Mouse (Mus musculus) monocyte, adult 2 months (primary cell): ENCODE data around the gene Pak4.
A peak's percentile ranks its signal among the peaks of the same experiment; 100 is the strongest.
"Not testable (repeated sequence)": the region's sequence is repeated elsewhere in the genome, so short reads cannot be mapped to it uniquely, and the experiment has no call there.

Source experiments
- DNase-seq, 2 experiments: peaks; one replicate each; pipeline ENCODE4 v3.0.0; 2022; ENCODE audit warnings: low spot score in 2 of 2, low read depth in 1 of 2

Pak4 gene

DNA sequence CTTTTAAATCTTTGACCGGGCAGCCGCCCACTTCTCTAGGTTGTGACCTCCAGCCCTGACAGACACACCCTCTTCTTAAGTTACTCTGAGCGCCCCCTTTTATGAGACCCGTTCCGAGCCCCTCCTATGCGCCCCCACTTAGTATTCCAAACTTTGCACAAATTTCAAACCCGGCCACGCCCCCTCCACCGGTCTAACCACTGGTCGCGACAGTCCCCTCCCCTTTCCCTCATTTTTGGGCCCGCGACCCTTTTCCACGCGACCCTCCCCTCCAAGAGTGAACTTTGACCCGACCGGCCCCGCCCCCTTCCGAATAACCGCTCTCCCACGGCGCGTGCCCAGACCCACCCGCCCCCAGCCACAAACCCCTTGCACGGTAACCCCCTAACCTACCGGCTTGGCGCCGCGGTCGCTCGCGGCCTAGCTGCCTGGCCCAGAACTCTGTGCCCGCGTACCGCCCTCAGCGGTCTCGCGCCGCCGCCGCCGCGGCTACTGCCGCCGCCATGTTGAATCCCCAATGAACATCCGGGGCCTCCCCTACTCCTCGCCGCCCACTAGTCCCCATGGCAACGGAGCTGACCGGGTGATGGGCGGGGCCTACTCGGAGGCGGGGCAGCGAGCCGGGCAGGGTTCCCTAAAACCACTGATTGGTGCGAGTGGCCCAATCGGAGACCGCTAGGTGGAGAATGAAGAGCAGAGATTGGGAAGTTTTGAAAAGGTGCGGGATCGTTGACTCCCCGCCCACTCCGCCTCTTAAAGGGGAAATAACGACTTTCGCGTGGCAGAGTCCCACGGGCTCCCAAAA, at the start of gene Pak4, which contains the start of gene Samd4b:
Pak4 (minus strand) TSS at position 544 of the 805 bp plus-strand sequence.
Samd4b (minus strand) TSS at position 503 of the 805 bp plus-strand sequence.
- DNase-seq: peak; percentile 99

DNA sequence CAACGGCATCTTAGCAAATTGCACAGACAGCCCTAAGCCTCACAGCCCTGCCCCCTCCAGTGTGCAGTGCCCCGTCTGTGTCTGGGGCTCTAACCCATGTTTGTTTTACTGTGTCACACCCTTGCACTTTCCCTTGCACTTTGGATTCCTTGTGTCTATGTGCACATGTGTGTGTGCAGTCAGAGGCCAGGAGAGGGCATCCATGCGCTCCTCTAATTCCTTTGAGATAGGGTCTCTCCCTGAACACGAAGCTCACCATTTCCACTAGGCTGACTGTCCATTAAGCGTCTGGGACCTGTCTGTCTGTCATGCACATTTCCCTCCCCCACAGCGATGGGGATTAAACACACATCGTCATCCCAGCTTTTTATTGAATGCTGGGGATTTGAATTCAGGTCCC, 49.0 kb upstream of the Pak4 start:
- no peak for DNase-seq

DNA sequence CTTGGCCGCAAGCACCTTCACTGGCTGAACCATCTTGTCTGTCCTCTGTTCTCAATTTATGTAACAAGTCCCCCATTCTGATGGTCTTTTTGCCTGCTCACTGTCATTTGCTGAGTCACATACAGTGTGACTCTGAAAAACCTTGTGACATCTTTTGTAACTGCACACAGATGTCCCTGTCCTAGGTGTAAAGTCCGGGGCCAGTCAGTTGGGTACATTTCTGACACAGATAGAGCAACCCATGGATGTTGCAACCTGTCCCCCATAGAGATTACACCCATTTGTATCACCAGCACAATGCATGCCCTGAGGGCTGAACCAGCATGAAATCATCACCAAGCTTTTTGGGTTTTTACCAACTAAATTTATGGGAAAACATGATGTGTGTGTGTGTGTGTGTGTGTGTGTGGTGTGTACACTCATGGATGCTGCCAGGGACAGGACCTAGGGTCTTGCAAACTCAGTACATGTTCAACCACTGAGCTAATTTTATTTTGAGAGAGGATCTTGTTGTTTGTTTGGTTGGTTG, 48.0 kb upstream of the Pak4 start:
- no peak for DNase-seq

DNA sequence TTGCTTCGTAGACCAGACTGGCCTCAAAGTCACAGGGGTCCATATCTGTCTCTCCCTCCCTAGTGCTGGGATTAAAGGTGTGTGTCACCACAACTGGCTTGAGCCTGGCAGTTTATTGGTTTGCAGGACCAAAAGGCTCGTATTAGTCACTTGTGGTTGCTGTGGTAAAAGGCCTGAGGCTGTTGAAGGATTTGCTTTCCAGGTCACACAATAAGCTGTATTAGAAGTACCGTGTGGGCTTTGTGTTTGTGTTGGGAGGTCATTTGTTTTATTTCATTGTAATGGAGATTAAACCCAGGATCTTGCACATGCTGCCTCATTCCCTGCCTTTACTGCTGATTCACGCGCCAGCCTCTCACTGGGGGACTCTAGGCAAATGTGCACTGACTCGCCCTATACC, 47.4 kb upstream of the Pak4 start:
- no peak for DNase-seq

DNA sequence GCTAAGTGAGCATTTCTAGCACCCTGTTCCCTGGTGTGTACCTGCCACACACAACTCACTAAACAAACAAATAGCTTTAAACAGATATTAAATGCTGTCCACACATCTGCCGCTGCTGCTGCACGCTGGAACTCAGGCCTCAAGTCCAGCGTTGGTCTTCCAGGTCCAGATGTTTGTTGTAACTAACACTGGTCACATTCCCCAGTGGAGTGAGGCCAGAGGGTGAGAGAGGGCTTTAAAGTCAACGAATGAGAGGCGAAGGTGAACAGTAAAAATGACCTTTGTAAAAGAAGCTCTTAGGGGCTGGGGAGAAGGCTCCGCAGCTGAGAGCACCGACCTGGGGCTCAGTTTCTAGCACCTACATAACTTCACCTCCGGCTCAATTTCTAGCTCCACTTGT, 43.6 kb upstream of the Pak4 start:
- DNase-seq: no peak

GRCm38 (mm10) chr7:28637511-28637910, 39.5 kb upstream of the Pak4 start:
- no peak for DNase-seq

- no peak for DNase-seq
Measured at GRCm38 (mm10) chr7:28634128-28634527, 36.1 kb upstream of the Pak4 start.

DNA sequence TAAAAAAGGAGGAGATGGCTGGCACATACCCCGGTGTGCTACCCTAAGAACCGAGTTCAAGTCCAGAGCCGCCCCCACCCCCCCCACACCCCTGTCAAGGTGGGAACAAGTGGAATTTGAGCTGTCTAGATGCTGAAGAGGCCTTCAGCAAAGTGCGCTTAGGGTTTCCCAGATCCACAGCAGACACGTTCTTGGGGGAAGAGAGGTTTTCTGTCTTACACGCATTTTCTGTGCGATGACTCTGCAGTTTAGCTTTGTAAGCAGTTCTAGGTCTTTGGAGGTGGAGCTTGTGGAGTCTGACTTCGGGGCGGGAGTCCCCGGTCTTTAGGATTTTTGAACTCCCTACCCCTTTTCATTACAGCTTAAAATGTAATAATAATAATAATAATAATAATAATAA, 33.1 kb upstream of the Pak4 start, which contains the start of gene Acp7:
Acp7 (minus strand) TSS at position 260 of the 400 bp plus-strand sequence.
- no peak for DNase-seq

DNA sequence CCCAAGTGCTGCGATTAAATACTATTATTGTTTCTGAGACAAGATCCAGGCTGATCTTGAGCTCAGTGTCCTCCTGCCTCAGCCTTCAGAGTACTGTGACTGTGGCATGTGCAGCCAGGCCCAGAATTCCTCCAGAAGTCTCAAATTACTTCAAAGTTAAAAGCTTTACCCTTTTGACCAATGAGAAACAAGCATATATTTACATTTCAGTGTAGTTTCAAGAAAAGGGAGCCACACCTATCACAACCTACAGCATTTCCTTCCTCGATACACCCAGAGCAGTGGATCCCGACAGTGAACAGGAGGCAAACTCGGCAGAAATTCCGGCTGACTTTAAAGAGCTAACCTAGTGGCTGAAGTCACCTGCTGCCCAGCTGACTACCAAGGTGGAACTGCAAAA, 26.8 kb upstream of the Pak4 start:
- no peak for DNase-seq

GRCm38 (mm10) chr7:28619098-28619715, 21.2 kb upstream of the Pak4 start:
- DNase-seq: no peak

DNA sequence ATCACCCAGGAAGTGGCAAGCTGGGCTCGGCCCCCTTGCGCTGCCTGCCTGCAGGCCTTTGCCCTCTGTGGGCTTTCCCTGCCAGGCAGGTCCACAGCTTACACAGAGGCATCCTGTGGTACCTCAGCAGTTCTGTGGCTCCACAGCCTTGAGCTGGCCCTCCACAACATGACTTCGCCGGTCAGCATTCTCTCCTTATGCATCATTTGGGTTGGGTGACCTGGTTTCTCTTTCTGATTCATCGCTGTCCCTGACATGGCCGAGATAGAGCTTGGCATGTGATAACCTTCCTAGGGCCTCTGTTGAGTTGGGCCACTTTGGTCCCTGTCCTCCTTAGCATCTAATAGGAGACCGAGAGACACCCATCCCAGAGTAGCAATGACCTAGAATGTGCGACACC, 8.0 kb upstream of the Pak4 start:
- DNase-seq: no peak

GRCm38 (mm10) chr7:28603788-28604187, 5.8 kb upstream of the Pak4 start:
- DNase-seq: not testable (repeated sequence)

DNA sequence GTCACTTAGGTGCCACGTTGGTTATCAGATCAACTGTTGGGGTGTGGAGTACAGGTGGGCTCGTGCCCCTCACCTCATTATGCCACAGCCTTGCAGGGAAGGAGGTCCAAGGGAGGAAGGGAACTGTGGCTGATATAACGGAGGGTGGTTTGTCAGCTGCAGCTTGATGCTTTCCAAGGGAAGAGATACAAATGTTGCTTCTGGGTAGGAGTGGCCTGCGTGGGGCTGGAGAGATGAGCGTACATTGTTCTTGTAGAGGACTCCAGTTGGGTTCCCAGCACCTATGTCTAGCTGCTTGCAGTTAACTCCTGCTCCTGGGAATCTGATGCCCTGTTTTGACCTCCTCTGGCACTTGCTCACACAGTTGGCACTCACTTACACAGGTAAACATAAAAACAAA, 5.2 kb upstream of the Pak4 start:
- DNase-seq: no peak

DNA sequence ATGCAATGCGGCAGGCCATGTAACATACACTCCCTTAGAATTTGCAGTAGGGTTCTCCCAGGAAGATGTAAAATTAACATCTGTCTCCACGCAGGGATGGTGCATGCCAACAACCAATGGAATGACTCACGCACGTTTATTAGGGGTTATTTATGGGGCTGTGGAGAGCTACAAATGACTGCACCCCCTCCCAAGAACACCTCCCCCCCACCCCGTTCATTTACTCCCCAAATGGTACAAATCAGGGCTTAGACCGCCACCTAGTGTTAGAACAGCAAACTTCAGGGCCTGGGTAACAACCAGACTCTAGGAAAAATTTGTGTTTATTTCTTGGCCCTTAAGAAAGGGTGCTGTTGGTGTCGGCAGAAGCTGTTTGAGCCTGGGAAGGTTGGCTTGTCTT, 3.7 kb upstream of the Pak4 start:
- no peak for DNase-seq

- DNase-seq: peak; percentile 28 to 46
Measured at GRCm38 (mm10) chr7:28601029-28601428, 3.0 kb upstream of the Pak4 start.

- no peak for DNase-seq
Measured at GRCm38 (mm10) chr7:28598951-28599350, 966 bp upstream of the Pak4 start.

- no peak for DNase-seq
Measured at GRCm38 (mm10) chr7:28597277-28597570, 761 bp downstream of the Pak4 start.

DNA sequence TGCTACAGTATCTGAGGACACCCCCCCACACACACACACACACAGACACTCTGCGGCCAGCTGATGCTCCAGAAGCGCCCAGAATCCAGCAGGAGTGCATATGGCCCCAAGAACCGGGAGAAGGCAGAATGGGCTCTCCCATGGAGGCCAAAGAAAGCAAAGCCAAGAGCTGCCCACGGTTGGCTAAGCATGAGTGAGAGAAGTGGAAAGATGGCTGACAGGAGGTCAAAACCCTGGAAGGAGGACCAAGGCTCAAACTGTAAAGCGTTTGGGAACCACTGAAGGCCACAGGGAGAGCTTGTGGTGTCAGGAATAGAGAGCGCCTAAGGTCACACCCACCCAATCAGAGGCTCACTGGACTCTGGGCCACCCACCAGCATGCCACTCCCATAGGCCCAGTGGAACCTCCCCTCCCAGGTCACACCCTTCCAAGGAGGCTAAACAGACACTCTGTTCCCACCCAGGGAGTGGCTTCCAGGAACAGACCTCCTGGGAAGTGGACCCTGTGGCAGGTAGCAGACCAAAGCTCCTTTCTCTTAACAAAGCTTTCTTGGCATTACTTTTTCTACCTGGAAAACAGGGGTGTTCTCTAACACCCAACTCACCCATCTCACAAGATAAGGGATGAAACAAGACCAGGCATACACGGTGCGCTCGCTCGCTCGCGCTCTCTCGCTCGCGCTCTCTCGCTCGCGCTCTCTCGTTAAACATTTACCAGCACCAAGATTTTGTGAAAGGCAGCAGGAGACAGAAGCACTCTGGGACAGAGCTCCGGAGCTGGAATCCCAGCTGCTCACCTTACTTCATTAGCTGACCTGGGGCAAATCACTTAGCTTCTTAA, 1.3 kb downstream of the Pak4 start:
- no peak for DNase-seq

- DNase-seq: no peak
Measured at GRCm38 (mm10) chr7:28595751-28596435, 2.1 kb downstream of the Pak4 start.

- peak in 1 of 2 experiments; percentile 39 for DNase-seq
Measured at GRCm38 (mm10) chr7:28593206-28594111, 4.5 kb downstream of the Pak4 start.
